Mouse (Mus musculus) erythroblast, embryonic 14.5 days (primary cell): ENCODE measurements around the gene Ddx19a.

Source experiments
- GATA1 ChIP-seq: IDR thresholded peaks from 2 replicates; pipeline ENCODE4 v1.6.1; 2012; ENCODE audit warnings: low read length, inconsistent platforms, mixed read lengths
- TAL1 ChIP-seq: IDR thresholded peaks from 3 replicates; pipeline ENCODE4 v1.6.1; 2012; ENCODE audit warnings: low read length, inconsistent platforms, mixed read lengths

- TF ChIP-seq GATA1 (no peak), TAL1 (no peak)
Observed at GRCm38 (mm10) chr8:110932444-110932843, 65.2 kb downstream of the Ddx19a start.
